Comparison of ENCODE assay signal across 11 mouse cellular contexts in the genomic region with DNA sequence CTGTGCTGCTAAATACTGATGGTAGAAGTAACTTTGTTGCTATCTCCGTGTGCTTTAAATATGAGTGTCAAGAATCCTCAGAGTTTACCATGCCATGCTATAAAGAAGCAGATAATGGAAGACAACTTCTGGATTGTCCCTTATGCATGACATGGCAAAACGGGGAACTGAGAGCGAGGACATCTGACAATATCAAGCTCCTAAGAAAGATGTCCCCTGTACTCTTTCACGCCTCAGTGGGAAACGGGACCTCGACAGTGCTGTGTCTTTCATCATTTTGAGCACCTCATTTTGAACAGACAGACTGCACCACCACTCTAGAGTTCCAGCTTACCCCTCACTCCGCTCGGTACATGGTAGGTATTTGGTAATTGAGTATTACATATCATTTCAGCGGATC.
"Had no signal": no experiment of that assay in that cellular context is flagged by ENCODE, and none has a peak within 500 bp of the region (broad histone marks: within the 10 kb centered on the region; RNA-seq: fewer than 3 reads in every experiment).

No protein-coding gene starts in this region.

- H3K4me3 ChIP-seq: layer of hippocampus, adult 2 months; limb, embryonic 13.5 days; midbrain, embryonic 13.5 days had no signal

- DNase-seq: kidney, postnatal 10 days; kidney, postnatal 4 days; left cerebral cortex, postnatal 4 days; lung, adult 18-20 months; right cerebral cortex, adult 18-20 months; thymus, adult 18-20 months; thymus, postnatal 25 days had no signal

- H3K36me3 ChIP-seq: limb, embryonic 13.5 days; midbrain, embryonic 13.5 days had no signal

- H3K27me3 ChIP-seq: midbrain, embryonic 13.5 days had no signal

- ATAC-seq: midbrain, embryonic 13.5 days had no signal

- H3K4me2 ChIP-seq: limb, embryonic 13.5 days; midbrain, embryonic 13.5 days had no signal

- H3K9me3 ChIP-seq: limb, embryonic 13.5 days; midbrain, embryonic 13.5 days had no signal

- H3K9ac ChIP-seq: limb, embryonic 13.5 days; liver, embryonic 14.5 days; midbrain, embryonic 13.5 days had no signal

- H3K27ac ChIP-seq: layer of hippocampus, adult 2 months; limb, embryonic 13.5 days; liver, embryonic 14.5 days; midbrain, embryonic 13.5 days had no signal
